Mouse (Mus musculus): ENCODE measurements at regions not wholly inside any gene's neighbourhood (a gene's known extent, or its start where the extent isn't known, plus 50 kb on each side); places are given as distances from the start of the nearest gene placed in this dataset.
A peak's percentile ranks its signal among the peaks of the same experiment; 100 is the strongest.

- Histone ChIP-seq H3K4me3 (replicated peaks; ENCODE audit: low read length) (no peak overlapping the region), H3K27me3 (ENCODE audit: control insufficient read depth, insufficient read depth, low read length) (no peaks in the 10 kb centered on the region), H3K9me3 (ENCODE audit: control insufficient read depth, low read length) (no peaks in the 10 kb centered on the region), H3K4me1 (replicated peaks; ENCODE audit: control insufficient read depth, insufficient read depth, low read length) (no peaks in the 10 kb centered on the region), H3K4me2 (replicated peaks) (no peak overlapping the region), H3K9ac (no peak overlapping the region), H3K27ac (no peak overlapping the region), H3K36me3 (replicated peaks; ENCODE audit: control insufficient read depth, insufficient read depth) (no peaks in the 10 kb centered on the region)
- DNase-seq (ENCODE audit: low spot score): no peak
- WGBS: 59% methylated on average over 3 of the region's 3 CpGs
- ATAC-seq (ENCODE audit: low FRiP score): no peak
Observed at GRCm38 (mm10) chr19:20239396-20239795, 151.3 kb downstream of the Anxa1 start.

GRCm38 (mm10) chr19:20226756-20227155, 164.0 kb downstream of the Anxa1 start:
- DNase-seq (ENCODE audit: low spot score): no peak
- Histone ChIP-seq H3K4me1 (replicated peaks; ENCODE audit: control insufficient read depth, insufficient read depth, low read length) (no peaks in the 10 kb centered on the region), H3K27ac (no peak overlapping the region), H3K4me2 (replicated peaks) (no peak overlapping the region), H3K27me3 (ENCODE audit: control insufficient read depth, insufficient read depth, low read length) (no peaks in the 10 kb centered on the region), H3K36me3 (replicated peaks; ENCODE audit: control insufficient read depth, insufficient read depth) (no peaks in the 10 kb centered on the region), H3K4me3 (replicated peaks; ENCODE audit: low read length) (no peak overlapping the region), H3K9ac (no peak overlapping the region), H3K9me3 (ENCODE audit: control insufficient read depth, low read length) (no peaks in the 10 kb centered on the region)
- 91% methylated on average over 7 of the region's 7 CpGs for WGBS
- no peak for ATAC-seq (ENCODE audit: low FRiP score)

GRCm38 (mm10) chr19:20217389-20217788, 173.4 kb downstream of the Anxa1 start:
- Histone ChIP-seq H3K27me3 (ENCODE audit: control insufficient read depth, insufficient read depth, low read length) (no peaks in the 10 kb centered on the region), H3K4me3 (replicated peaks; ENCODE audit: low read length) (no peak overlapping the region), H3K4me1 (replicated peaks; ENCODE audit: control insufficient read depth, insufficient read depth, low read length) (no peaks in the 10 kb centered on the region), H3K36me3 (replicated peaks; ENCODE audit: control insufficient read depth, insufficient read depth) (no peaks in the 10 kb centered on the region), H3K9ac (no peak overlapping the region), H3K9me3 (ENCODE audit: control insufficient read depth, low read length) (peaks cover 6% of the 10 kb centered on the region; the same call in 1 of the 2 replicates), H3K4me2 (replicated peaks) (no peak overlapping the region), H3K27ac (no peak overlapping the region)
- no peak for ATAC-seq (ENCODE audit: low FRiP score)
- no peak for DNase-seq (ENCODE audit: low spot score)

GRCm38 (mm10) chr19:20194511-20194910, 196.2 kb downstream of the Anxa1 start:
- Histone ChIP-seq H3K4me1 (replicated peaks; ENCODE audit: control insufficient read depth, insufficient read depth, low read length) (no peaks in the 10 kb centered on the region), H3K27ac (no peak overlapping the region), H3K36me3 (replicated peaks; ENCODE audit: control insufficient read depth, insufficient read depth) (no peaks in the 10 kb centered on the region), H3K4me3 (replicated peaks; ENCODE audit: low read length) (no peak overlapping the region), H3K4me2 (replicated peaks) (no peak overlapping the region), H3K9me3 (ENCODE audit: control insufficient read depth, low read length) (no peaks in the 10 kb centered on the region), H3K9ac (no peak overlapping the region), H3K27me3 (ENCODE audit: control insufficient read depth, insufficient read depth, low read length) (no peaks in the 10 kb centered on the region)
- DNase-seq (ENCODE audit: low spot score) (no peak), ATAC-seq (ENCODE audit: low FRiP score) (no peak)
- WGBS: 97% methylated on average over 1 of the region's 1 CpGs

- no peaks in the 10 kb centered on the region for H3K4me1 ChIP-seq (replicated peaks; ENCODE audit: control insufficient read depth, insufficient read depth, low read length)
- no peak overlapping the region for H3K27ac ChIP-seq
- ATAC-seq (ENCODE audit: low FRiP score): no peak
- no peak overlapping the region for H3K4me2 ChIP-seq (replicated peaks)
- H3K27me3 ChIP-seq (ENCODE audit: control insufficient read depth, insufficient read depth, low read length): no peaks in the 10 kb centered on the region
- 82% methylated on average over 4 of the region's 4 CpGs for WGBS
- no peak overlapping the region for H3K9ac ChIP-seq
- no peak for DNase-seq (ENCODE audit: low spot score)
- H3K4me3 ChIP-seq (replicated peaks; ENCODE audit: low read length): no peak overlapping the region
- no peaks in the 10 kb centered on the region for H3K9me3 ChIP-seq (ENCODE audit: control insufficient read depth, low read length)
- no peaks in the 10 kb centered on the region for H3K36me3 ChIP-seq (replicated peaks; ENCODE audit: control insufficient read depth, insufficient read depth)
Observed at GRCm38 (mm10) chr19:20181854-20182253, 208.9 kb downstream of the Anxa1 start.

- no peak for ATAC-seq (ENCODE audit: low FRiP score)
- 89% methylated on average over 1 of the region's 1 CpGs for WGBS
- no peak overlapping the region for H3K27ac ChIP-seq
Observed at GRCm38 (mm10) chr19:20161502-20161901, 229.2 kb downstream of the Anxa1 start.

GRCm38 (mm10) chr19:20156398-20156937, 234.3 kb downstream of the Anxa1 start:
- H3K4me2 ChIP-seq (replicated peaks): no peak overlapping the region
- no peak overlapping the region for H3K4me3 ChIP-seq (replicated peaks; ENCODE audit: low read length)
- no peak overlapping the region for H3K27ac ChIP-seq
- H3K4me1 ChIP-seq (replicated peaks; ENCODE audit: control insufficient read depth, insufficient read depth, low read length): no peaks in the 10 kb centered on the region
- ATAC-seq (ENCODE audit: low FRiP score): 0 out of 2 replicates have a peak, but pooled peaks have one; percentile 51
- no peaks in the 10 kb centered on the region for H3K36me3 ChIP-seq (replicated peaks; ENCODE audit: control insufficient read depth, insufficient read depth)
- WGBS: 45% methylated on average over 1 of the region's 1 CpGs
- H3K9me3 ChIP-seq (ENCODE audit: control insufficient read depth, low read length): no peaks in the 10 kb centered on the region
- no peaks in the 10 kb centered on the region for H3K27me3 ChIP-seq (ENCODE audit: control insufficient read depth, insufficient read depth, low read length)
- DNase-seq (ENCODE audit: low spot score): no peak
- no peak overlapping the region for H3K9ac ChIP-seq

More at GRCm38 (mm10) chr19:20161502-20161901, 229.2 kb downstream of the Anxa1 start:
- no peak overlapping the region for H3K9ac ChIP-seq
- H3K36me3 ChIP-seq (replicated peaks; ENCODE audit: control insufficient read depth, insufficient read depth): no peaks in the 10 kb centered on the region
- H3K4me2 ChIP-seq (replicated peaks): no peak overlapping the region
- no peaks in the 10 kb centered on the region for H3K27me3 ChIP-seq (ENCODE audit: control insufficient read depth, insufficient read depth, low read length)
- no peaks in the 10 kb centered on the region for H3K9me3 ChIP-seq (ENCODE audit: control insufficient read depth, low read length)
- H3K4me1 ChIP-seq (replicated peaks; ENCODE audit: control insufficient read depth, insufficient read depth, low read length): no peaks in the 10 kb centered on the region
- DNase-seq (ENCODE audit: low spot score): no peak
- H3K4me3 ChIP-seq (replicated peaks; ENCODE audit: low read length): no peak overlapping the region

GRCm38 (mm10) chr19:20139506-20139905, 251.2 kb downstream of the Anxa1 start:
- WGBS: 95% methylated on average over 12 of the region's 12 CpGs
- H3K4me1 ChIP-seq (replicated peaks; ENCODE audit: control insufficient read depth, insufficient read depth, low read length): no peaks in the 10 kb centered on the region
- 0 out of 2 replicates have a peak, but pooled peaks cover 3% of the 10 kb centered on the region for H3K9me3 ChIP-seq (ENCODE audit: control insufficient read depth, low read length)
- no peaks in the 10 kb centered on the region for H3K27me3 ChIP-seq (ENCODE audit: control insufficient read depth, insufficient read depth, low read length)
- no peak overlapping the region for H3K27ac ChIP-seq
- H3K36me3 ChIP-seq (replicated peaks; ENCODE audit: control insufficient read depth, insufficient read depth): no peaks in the 10 kb centered on the region
- no peak overlapping the region for H3K4me3 ChIP-seq (replicated peaks; ENCODE audit: low read length)
- no peak for ATAC-seq (ENCODE audit: low FRiP score)
- no peak overlapping the region for H3K9ac ChIP-seq
- DNase-seq (ENCODE audit: low spot score): no peak
- H3K4me2 ChIP-seq (replicated peaks): no peak overlapping the region

- Histone ChIP-seq H3K4me1 (replicated peaks; ENCODE audit: control insufficient read depth, insufficient read depth, low read length) (peaks cover 8% of the 10 kb centered on the region; the same call in 1 of the 2 replicates), H3K36me3 (replicated peaks; ENCODE audit: control insufficient read depth, insufficient read depth) (no peaks in the 10 kb centered on the region), H3K9ac (no peak overlapping the region), H3K4me3 (replicated peaks; ENCODE audit: low read length) (no peak overlapping the region), H3K9me3 (ENCODE audit: control insufficient read depth, low read length) (no peaks in the 10 kb centered on the region), H3K27me3 (ENCODE audit: control insufficient read depth, insufficient read depth, low read length) (no peaks in the 10 kb centered on the region), H3K4me2 (replicated peaks) (no peak overlapping the region), H3K27ac (no peak overlapping the region)
- WGBS: 82% methylated on average over 2 of the region's 2 CpGs
- DNase-seq (ENCODE audit: low spot score) (no peak), ATAC-seq (ENCODE audit: low FRiP score) (no peak)
Observed at GRCm38 (mm10) chr19:20123546-20124195, 267.1 kb downstream of the Anxa1 start.
